8 mouse cellular contexts compared by ENCODE assay signal in the genomic region with DNA sequence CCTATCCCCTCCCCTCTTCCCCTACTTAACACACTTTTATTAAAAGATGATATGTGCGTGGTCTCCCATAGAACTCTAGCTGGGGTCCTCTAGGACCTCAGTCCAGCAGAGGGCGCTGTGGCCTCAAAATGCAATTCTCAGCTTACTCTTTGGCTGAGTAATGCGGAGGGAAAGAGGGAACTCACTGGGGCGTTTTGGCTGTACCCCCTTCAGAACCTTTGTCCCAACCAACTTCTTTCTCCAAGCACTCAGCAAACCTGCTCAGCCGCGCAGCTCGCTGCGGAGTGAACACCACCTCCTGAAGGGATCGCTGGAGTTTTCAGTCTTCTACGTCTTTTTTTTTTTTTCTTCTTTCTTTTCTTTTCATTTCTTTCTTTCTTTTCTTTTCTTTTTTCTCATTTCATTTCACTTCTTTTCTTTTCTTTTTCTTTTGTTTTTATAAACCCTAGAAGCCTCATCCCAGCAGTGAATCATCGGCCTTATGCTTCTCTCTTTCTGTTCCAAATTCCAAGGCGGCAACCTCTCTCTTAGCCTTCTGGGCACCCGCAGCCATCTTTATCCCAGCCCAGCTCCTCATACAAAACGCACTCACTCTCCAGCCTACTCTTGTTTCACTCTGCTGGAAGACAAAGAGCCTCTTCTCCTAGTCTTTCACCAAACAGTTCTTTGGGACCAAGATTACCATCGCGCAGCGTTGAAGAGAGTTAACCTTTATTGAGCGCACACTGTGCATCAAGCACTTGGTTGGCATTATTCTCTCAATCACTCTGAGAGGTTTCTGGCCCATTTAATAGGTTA. TPM values are rescaled to one million over a fixed set of nuclear protein-coding genes. Genes with fewer than 3 reads are reported as not detected.
DNase-seq lines count a peak whose midpoint lies in the region; ATAC-seq lines count a peak whose summit lies in the region.

No protein-coding gene starts in this region.

- H3K27ac ChIP-seq in hindbrain, embryonic 16.5 days (ENCODE audit: low read depth, low read length) = no peak overlapping the region

- no peaks in the 10 kb centered on the region for H3K36me3 ChIP-seq in hindbrain, embryonic 16.5 days (ENCODE audit: control insufficient read depth, insufficient read depth, low read length)
- no peaks in the 10 kb centered on the region for H3K36me3 ChIP-seq in megakaryocyte, embryonic 14.5 days (replicated peaks; ENCODE audit: low read length)

- H3K27me3 ChIP-seq in hindbrain, embryonic 16.5 days (replicated peaks; ENCODE audit: control insufficient read depth, insufficient read depth, low read length) = no peaks in the 10 kb centered on the region
- H3K27me3 ChIP-seq in megakaryocyte, embryonic 14.5 days (replicated peaks) = peaks cover 6% of the 10 kb centered on the region

- peak overlapping the region; percentile 91 for H3K4me2 ChIP-seq in hindbrain, embryonic 16.5 days (ENCODE audit: low read length)

- peak overlapping the region; percentile 59 for H3K9ac ChIP-seq in hindbrain, embryonic 16.5 days (ENCODE audit: low read depth, low read length)

- peak; percentile 88 for DNase-seq in ZHBTc4 (ENCODE audit: low read depth, low spot score)
- peak; percentile 89 to 91 for DNase-seq in cerebellum, postnatal 4 days (ENCODE audit: low spot score in 2 of 2)
- DNase-seq in gastrocnemius, adult 18-20 months (ENCODE audit: low spot score) = peak; percentile 89
- peak; percentile 23 to 70 for DNase-seq in left cerebral cortex, adult 8-10 months (ENCODE audit: low spot score in 2 of 2)
- DNase-seq in right cerebral cortex, adult 2 months (ENCODE audit: low spot score in 2 of 2) = peak; percentile 87 to 89
- peak; percentile 91 for DNase-seq in urinary bladder, postnatal 14 days (ENCODE audit: low spot score)

- H3K4me3 ChIP-seq in hindbrain, embryonic 16.5 days (ENCODE audit: low read length) = peak overlapping the region; percentile 45
- peak overlapping the region; percentile 91 for H3K4me3 ChIP-seq in megakaryocyte, embryonic 14.5 days (replicated peaks)

- H3K9me3 ChIP-seq in hindbrain, embryonic 16.5 days (ENCODE audit: control insufficient read depth, low read length) = no peaks in the 10 kb centered on the region
- no peaks in the 10 kb centered on the region for H3K9me3 ChIP-seq in megakaryocyte, embryonic 14.5 days

- WGBS in hindbrain, embryonic 16.5 days = 5% methylated on average over 18 of the region's 18 CpGs

- no peaks in the 10 kb centered on the region for H3K4me1 ChIP-seq in hindbrain, embryonic 16.5 days (ENCODE audit: control insufficient read depth, insufficient read depth, low read depth, low read length)
- H3K4me1 ChIP-seq in megakaryocyte, embryonic 14.5 days = peaks cover 24% of the 10 kb centered on the region

- 0 out of 2 replicates have a peak, but pooled peaks have one; percentile 64 for ATAC-seq in hindbrain, embryonic 16.5 days

RNA-seq across cellular contexts. Expression of gene Gm11627, which starts 6.2 kb away (rescaled TPM):
- total RNA-seq in gastrocnemius, adult 18-20 months (2021) = under 1 TPM in 1 of 2 experiments, not detected in 1; 0.43 TPM
- 2.8 and 4.1 TPM in 2 replicates for polyA plus RNA-seq in hindbrain, embryonic 16.5 days (2015; fragmentation: Nextera tagmentation; extraction: Ambion mirVana)
- total RNA-seq in left cerebral cortex, adult 8-10 months (2022) = 1 to 10 TPM; 2.7 to 5.8 (median 4.2) TPM
- not detected in 2 replicates for polyA plus RNA-seq in megakaryocyte, embryonic 14.5 days (2012; ENCODE audit: insufficient read depth, low replicate concordance)

RNA-seq across cellular contexts. Expression of gene Gpatch8, which starts 16.9 kb away (rescaled TPM):
- 10 to 100 TPM; 26.1 to 27.1 TPM for total RNA-seq in gastrocnemius, adult 18-20 months (2021)
- 52.9 and 60.5 TPM in 2 replicates for polyA plus RNA-seq in hindbrain, embryonic 16.5 days (2015; fragmentation: Nextera tagmentation; extraction: Ambion mirVana)
- total RNA-seq in left cerebral cortex, adult 8-10 months (2022) = 10 to 100 TPM; 53.4 to 64.9 (median 58.6) TPM
- 5.7 and 12.6 TPM in 2 replicates for polyA plus RNA-seq in megakaryocyte, embryonic 14.5 days (2012; ENCODE audit: insufficient read depth, low replicate concordance)

RNA-seq across cellular contexts. Expression of gene Fzd2, which starts 31.1 kb away (rescaled TPM):
- 1 to 10 TPM in 1 of 2 experiments, under 1 TPM in 1; 0.89 to 1.8 TPM for total RNA-seq in gastrocnemius, adult 18-20 months (2021)
- 6.0 and 6.7 TPM in 2 replicates for polyA plus RNA-seq in hindbrain, embryonic 16.5 days (2015; fragmentation: Nextera tagmentation; extraction: Ambion mirVana)
- total RNA-seq in left cerebral cortex, adult 8-10 months (2022) = 10 to 100 TPM in 1 of 4 experiments, 1 to 10 TPM in 3; 7.4 to 10.5 (median 9.6) TPM
- polyA plus RNA-seq in megakaryocyte, embryonic 14.5 days (2012; ENCODE audit: insufficient read depth, low replicate concordance) = 1.2 and 3.1 TPM in 2 replicates
